Mouse (Mus musculus) lung, postnatal 4 days (tissue): ENCODE measurements around the gene Cpm.
A peak's percentile ranks its signal among the peaks of the same experiment; 100 is the strongest.
"Not testable (repeated sequence)": the region's sequence is repeated elsewhere in the genome, so short reads cannot be mapped to it uniquely, and the experiment has no call there.

Experiments used
- DNase-seq, 2 experiments: peaks; one replicate each; pipeline ENCODE4 v3.0.0; 2021

Cpm gene

GRCm38 (mm10) chr10:117706440-117706839, 77.1 kb downstream of the Cpm start:
- no peak for DNase-seq

- DNase-seq = no peak
Observed at GRCm38 (mm10) chr10:117707114-117707838, 78.0 kb downstream of the Cpm start.

DNA sequence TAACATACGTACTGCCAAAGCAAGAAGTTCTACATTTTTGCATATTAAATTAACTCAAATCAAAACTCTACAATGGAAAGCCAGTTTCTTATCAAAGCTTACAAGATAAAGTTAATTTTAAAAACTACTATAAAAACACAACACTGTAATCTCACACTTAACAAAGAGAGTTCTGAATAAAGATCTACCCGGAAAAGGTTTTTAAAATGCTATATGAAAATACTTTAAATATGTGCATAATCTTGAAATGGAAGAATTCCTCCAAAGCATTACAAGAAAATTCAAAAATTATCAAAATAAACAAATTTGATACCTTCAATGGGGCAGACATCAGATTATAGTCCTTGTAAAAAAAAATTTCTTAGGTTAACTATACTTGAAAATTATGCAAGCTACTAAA, 79.1 kb downstream of the Cpm start:
- no peak for DNase-seq

- DNase-seq = no peak
Observed at GRCm38 (mm10) chr10:117708856-117709255, 79.6 kb downstream of the Cpm start.

- DNase-seq = no peak
Observed at GRCm38 (mm10) chr10:117709326-117709830, 80.1 kb downstream of the Cpm start.

DNA sequence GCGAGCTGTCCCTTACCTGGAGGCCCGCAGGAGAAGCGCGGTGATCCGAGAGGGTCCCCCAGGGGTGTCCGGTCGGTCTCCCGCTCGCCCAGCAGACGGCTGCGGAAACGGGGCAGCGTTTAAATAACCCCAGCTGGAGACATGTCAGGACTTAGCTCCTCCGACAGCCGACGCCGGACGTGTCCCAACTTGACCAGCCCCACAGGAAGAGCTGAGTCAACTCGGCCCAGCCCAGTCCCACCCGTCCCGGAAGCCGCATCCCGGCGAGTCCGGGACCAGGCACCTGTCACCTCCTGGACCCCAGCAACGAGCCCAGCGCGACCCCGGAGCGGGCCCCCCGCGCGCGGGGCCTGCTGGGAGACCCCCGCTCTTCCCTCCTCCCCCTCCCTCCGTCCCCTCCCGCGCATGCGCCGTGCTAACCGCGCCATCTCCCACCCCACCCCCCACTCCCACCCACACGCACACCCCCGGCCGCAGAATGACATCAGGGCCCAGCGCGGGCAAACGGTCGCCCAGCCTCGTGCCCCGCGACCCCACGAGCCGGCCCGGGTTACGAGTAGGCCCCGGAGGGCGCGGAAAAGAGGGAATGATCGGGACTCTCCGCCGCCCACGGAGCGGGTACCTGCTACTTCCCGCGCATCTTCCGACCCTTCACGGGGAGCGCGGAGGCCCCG, 80.8 kb downstream of the Cpm start:
- DNase-seq = peak; percentile 87 to 91

GRCm38 (mm10) chr10:117710604-117711141, 81.4 kb downstream of the Cpm start, which contains the start of gene Mdm2:
Gene Mdm2, minus strand, starts transcription at chr10:117710758.
- peak; percentile 96 to 98 for DNase-seq

DNA sequence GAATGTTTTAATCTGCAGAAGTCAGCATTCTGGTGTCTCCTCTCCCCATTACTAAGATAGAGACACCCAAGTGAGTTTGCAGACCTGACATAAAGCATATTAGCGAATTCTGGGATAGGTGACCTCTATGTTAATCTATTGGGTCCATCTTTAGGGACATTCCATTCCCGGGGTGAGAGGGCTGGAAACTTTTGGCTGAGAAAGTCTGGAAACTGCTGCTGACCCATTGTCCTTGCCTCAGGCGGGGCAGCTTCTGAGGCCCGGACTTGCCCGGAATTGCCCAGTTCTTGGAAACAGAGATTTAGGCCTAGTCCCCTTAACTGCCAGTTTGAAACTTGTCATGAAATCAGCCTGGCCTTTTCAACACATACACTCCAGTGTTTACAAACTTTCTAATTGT, 82.1 kb downstream of the Cpm start:
- no peak for DNase-seq

- no peak for DNase-seq
Observed at GRCm38 (mm10) chr10:117712191-117712754, 83.0 kb downstream of the Cpm start.

- no peak for DNase-seq
Observed at GRCm38 (mm10) chr10:117712871-117713270, 83.6 kb downstream of the Cpm start.

GRCm38 (mm10) chr10:117713466-117713865, 84.2 kb downstream of the Cpm start:
- no peak for DNase-seq

DNA sequence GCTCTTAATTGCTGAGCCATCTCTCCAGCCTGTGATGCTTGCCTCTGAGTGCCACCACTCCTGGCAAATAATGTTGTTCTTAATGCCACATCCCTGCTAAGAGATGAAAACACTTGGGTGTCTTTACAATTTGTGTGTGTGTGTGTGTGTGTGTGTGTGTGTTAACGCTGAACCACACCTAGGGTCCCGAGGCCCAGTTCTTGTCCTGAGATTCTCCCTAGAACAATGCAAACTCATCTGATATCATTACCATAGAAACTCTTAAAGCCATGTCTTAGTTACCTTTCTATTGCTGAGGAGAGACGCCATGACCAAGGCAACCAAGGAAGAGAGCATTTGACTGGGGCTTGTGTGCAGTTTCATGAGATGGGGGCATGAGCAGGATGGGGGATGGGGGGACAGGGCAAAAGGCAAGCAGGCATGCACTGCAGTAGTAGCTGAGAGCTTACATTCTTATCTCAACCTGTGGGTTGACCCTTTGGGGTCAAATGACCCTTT, 84.8 kb downstream of the Cpm start:
- DNase-seq = no peak

DNA sequence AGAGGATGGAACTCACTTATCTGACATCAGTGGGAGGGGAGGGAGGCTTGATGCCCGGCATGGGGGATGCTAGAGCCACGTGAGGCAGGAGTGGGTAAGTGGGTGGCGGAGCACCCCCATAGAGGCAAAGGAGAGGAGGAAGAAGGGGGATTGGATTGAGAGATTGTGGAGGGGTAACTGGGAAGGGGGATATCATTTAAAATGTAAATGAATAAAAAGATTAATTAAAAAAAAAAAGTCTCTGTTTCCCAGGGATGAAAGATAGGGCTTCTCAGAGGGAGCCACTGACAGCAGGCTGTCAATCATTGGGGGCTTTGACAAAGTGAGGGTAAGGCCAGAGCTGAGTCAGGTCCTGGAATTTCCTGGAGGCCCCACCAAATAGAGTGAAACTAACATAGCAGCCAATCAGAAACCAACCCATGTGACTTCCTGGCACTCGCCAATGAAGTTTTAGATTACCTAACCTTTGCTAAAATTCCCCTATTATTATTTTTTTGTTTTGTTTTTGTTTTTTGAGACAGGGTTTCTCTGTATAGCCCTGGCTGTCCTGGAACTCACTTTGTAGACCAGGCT, 85.7 kb downstream of the Cpm start:
- no peak for DNase-seq

- DNase-seq = not testable (repeated sequence)
Observed at GRCm38 (mm10) chr10:117715654-117716053, 86.4 kb downstream of the Cpm start.

GRCm38 (mm10) chr10:117716686-117717085, 87.4 kb downstream of the Cpm start:
- DNase-seq = no peak

- DNase-seq = peak; percentile 45 to 64
Observed at GRCm38 (mm10) chr10:117717583-117717982, 88.3 kb downstream of the Cpm start.

DNA sequence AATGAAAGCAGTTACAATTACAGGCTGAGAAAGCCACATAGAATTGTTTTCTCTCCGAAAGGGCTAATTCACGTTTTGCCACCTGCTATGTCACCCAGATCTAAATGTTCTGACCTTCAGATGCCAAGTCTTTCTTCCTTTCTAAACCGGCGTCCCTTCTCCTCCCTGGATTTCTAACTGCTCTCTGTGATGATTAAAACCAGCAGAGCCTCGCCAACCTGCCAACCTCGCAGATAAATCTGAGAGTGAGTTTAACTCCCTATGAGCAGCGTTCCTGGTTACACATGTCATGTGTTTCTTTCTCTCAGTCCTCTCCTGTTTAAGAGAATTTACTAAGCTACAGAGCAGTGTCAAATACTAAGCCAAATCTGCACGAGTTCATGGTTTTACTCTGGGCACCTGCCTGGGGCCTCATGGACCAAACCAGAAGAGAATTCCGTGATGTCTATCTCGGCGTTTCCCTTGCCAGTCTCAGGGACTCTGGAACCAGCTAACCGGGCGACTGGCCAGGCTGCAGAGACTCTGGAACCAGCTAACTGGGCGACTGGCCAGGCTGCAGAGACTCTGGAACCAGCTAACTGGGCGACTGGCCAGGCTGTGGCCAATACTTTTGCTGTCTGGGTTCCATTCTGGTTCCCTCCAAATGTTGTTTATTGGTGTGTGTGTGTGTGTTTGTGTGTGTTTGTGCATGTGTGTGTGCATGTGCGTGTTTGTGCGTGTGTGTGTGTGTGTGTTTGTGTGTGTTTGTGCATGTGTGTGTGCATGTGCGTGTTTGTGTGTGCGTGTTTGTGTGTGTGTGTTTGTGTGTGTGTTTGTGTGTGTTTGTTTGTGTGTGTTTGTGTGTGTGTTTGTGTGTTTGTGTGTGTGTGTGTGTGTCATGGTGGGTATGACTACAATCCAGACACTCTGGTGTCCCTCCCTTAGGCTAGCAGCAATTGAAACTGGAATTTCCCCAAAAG, 89.1 kb downstream of the Cpm start:
- peak; percentile 31 to 53 for DNase-seq

DNA sequence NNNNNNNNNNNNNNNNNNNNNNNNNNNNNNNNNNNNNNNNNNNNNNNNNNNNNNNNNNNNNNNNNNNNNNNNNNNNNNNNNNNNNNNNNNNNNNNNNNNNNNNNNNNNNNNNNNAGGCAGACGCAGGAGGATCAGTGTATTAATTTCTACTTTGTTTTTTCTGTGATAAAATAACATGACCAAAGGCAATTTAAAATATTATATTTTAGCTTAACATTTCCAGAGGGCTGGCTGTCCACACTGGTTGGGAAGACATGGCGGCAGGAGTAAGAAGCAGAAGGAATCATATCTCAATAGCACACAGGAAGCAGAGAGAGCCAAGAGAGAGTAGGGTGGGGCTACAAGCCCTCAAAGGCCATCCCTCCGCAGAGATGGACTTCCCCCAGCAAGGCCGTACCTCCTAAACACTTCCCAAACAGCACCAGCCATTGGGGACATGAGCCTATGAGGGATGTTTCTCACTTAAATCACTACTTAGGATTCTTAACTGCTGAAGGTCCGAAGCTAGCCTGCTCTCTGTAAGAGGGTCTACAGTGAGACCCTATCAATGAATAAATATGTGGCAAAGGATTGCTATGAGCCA, 94.9 kb downstream of the Cpm start:
- no peak for DNase-seq

DNA sequence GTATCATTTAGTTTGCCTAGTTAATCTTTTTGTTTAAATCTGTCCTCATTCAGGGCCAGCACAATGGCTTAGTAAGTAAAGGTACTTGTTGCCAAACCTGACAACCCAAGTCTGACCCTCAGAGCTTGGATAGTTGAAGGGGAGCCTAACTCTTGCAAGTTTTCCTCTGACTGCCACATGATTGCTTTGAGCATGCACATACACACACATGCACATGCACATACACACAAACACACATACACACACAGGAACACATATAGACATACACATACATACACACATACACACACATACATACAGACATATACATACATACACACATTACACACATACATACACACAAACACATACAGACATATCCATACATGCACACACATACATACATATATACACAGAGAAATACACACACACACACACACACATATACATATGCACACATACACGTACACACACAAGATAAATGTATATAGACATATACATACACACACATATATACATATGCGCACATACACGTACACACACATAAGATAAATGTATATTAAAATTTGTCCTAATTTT, 95.6 kb downstream of the Cpm start:
- DNase-seq = no peak

DNA sequence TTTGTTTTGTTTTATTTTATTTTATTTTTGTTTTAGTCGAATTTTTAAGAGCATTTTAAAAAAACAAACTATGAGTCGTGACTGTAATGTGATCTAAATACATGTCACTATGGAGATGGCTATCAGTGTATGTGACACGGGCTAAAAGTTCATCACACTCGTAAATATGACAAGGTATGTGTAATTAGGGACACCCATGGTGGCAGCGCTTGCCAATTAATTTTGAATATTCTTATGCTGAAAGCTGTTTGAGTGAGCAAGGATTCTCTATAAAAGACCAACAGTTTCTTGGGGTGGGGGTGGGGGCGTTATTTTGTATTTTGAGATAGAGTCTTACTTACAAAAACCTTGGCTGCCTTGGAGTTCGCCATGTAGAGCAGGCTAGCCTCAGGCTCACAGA, 96.4 kb downstream of the Cpm start:
- DNase-seq = no peak

DNA sequence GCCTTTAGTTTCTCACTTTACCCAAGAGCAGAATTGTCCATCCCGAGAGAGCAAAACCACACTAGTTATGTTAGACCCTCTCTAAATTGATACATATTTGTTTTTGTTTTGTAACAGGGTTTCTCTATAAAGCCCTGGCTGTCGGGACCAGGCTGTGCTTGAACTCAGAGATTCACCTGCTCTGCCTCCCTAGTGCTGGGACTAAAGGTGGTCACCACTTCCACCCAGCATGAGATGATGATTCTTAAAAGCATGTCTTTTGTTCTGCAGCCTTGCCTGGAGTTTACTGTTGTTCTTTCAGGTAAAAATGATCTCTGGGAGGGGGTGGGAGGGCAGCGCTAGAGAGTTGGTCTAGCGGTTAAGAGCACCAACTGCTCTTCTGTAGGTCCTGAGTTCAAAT, 97.0 kb downstream of the Cpm start:
- DNase-seq = peak in 1 of 2 experiments; percentile 4
